Mouse (Mus musculus) left cerebral cortex, adult 18-20 months (tissue): Measurements from ENCODE around the gene Taar7d. TPM values are rescaled to one million over a fixed set of nuclear protein-coding genes. Genes with fewer than 3 reads are reported as not detected.

Experiments
- total RNA-seq, 2 experiments: library from RNA; stranded (reverse); gene quantifications; 2 replicates each; pipeline ENCODE4 v1.2.3; 2021

Taar7d gene
- total RNA-seq, 2 experiments from 2014 or later: not detected

Other genes with a start within 250 kb of the Taar7d start
- 100 to 1,000 TPM; 216 to 218 TPM for gene Rps12, start 239.9 kb upstream of the Taar7d start, total RNA-seq
- gene Slc18b1, start 230.2 kb upstream of the Taar7d start, total RNA-seq: 10 to 100 TPM; 27.6 to 28.8 TPM
- gene Vnn3, start 175.8 kb upstream of the Taar7d start, total RNA-seq: not detected
- gene Vnn1, start 132.5 kb upstream of the Taar7d start, total RNA-seq: not detected
- not detected for gene Taar1, start 106.9 kb upstream of the Taar7d start, total RNA-seq
- not detected for gene Taar2, start 88.7 kb upstream of the Taar7d start, total RNA-seq
- not detected for gene Taar3, start 77.7 kb upstream of the Taar7d start, total RNA-seq
- not detected for gene Taar4, start 66.7 kb upstream of the Taar7d start, total RNA-seq
- gene Taar5, start 56.5 kb upstream of the Taar7d start, total RNA-seq: not detected
- not detected for gene Taar6, start 41.6 kb upstream of the Taar7d start, total RNA-seq
- gene Taar7a, start 33.7 kb upstream of the Taar7d start, total RNA-seq: not detected
- not detected for gene Taar7b, start 27.3 kb upstream of the Taar7d start, total RNA-seq
- not detected for gene Taar7e, start 10.4 kb downstream of the Taar7d start, total RNA-seq
- not detected for gene Taar7f, start 22.3 kb downstream of the Taar7d start, total RNA-seq
- gene Taar8a, start 49.3 kb downstream of the Taar7d start, total RNA-seq: not detected
- not detected for gene Taar8b, start 65.1 kb downstream of the Taar7d start, total RNA-seq
- gene Taar8c, start 74.7 kb downstream of the Taar7d start, total RNA-seq: not detected
- not detected for gene Taar9, start 82.3 kb downstream of the Taar7d start, total RNA-seq
- 100 to 1,000 TPM; 136 to 139 TPM for gene Stx7, start 122.1 kb downstream of the Taar7d start, total RNA-seq
- 10 to 100 TPM in 1 of 2 experiments, 1 to 10 TPM in 1; 9.6 to 10.3 TPM for gene Moxd1, start 196.3 kb downstream of the Taar7d start, total RNA-seq